Mouse (Mus musculus): ENCODE measurements around the gene Tspyl3. TPM values are rescaled to one million over a fixed set of nuclear protein-coding genes. Genes with fewer than 3 reads are reported as not detected.

Tspyl3 gene
- total and polyA plus RNA-seq, 3 experiments, result 4.3 to 47.3 (median 9.8) TPM

GRCm38 (mm10) chr2:153218516-153218915 is 6.7 kb downstream of the Tspyl3 start:
- H3K79me2 ChIP-seq (ENCODE audit: control insufficient read depth, insufficient read depth, low read length, poor library complexity), result no peaks in the 10 kb centered on the region
- TF ChIP-seq RCOR1 (IDR thresholded peaks at IDR 0.05; ENCODE audit: low read depth, low read length) (0 out of 2 replicates have a peak, but pooled peaks have one; percentile 55), ETS1 (IDR thresholded peaks at IDR 0.05; ENCODE audit: low read depth, low read length) (no peak), E2F4 (IDR thresholded peaks at IDR 0.05; ENCODE audit: borderline replicate concordance, low read depth, low read length) (no peak)

GRCm38 (mm10) chr2:153217826-153218340 is 7.4 kb downstream of the Tspyl3 start:
- peaks cover 12 to 44% of the 10 kb centered on the region in 2 experiments for H3K4me1 ChIP-seq (ENCODE audit: control insufficient read depth in 1 of 2, insufficient read depth in 2 of 2, low read length in 2 of 2)
- no peak overlapping the region for H3K27ac ChIP-seq (ENCODE audit: control insufficient read depth, low read depth, low read length)

More at GRCm38 (mm10) chr2:153218516-153218915, 6.7 kb downstream of the Tspyl3 start:
- Histone ChIP-seq H3K4me1 (ENCODE audit: control insufficient read depth in 1 of 2, insufficient read depth in 2 of 2, low read length in 2 of 2) (peaks cover 12 to 45% of the 10 kb centered on the region in 2 experiments), H3K27ac (ENCODE audit: control insufficient read depth, low read depth, low read length) (no peak overlapping the region), H3K9ac (ENCODE audit: control insufficient read depth, low read depth, low read length, poor library complexity, severe bottlenecking) (no peak overlapping the region), H3K4me3 (ENCODE audit: control insufficient read depth in 1 of 2, insufficient read depth in 1 of 2, low read depth in 2 of 2, low read length in 2 of 2) (no peak overlapping the region), H3K27me3 (ENCODE audit: control insufficient read depth in 1 of 2, insufficient read depth in 2 of 2, low read length in 2 of 2) (no peaks in the 10 kb centered on the region), H3K9me3 (replicated peaks; ENCODE audit: insufficient read depth, low read length) (no peaks in the 10 kb centered on the region), H3K36me3 (ENCODE audit: control insufficient read depth in 1 of 2, insufficient read depth in 2 of 2, low read length in 2 of 2) (peaks cover 0 to 33% of the 10 kb centered on the region in 2 experiments; a peak in 2 of 4 replicates)
- no peak for DNase-seq (ENCODE audit: low read depth, low spot score)

GRCm38 (mm10) chr2:153215421-153215820 is 9.8 kb downstream of the Tspyl3 start:
- TF ChIP-seq MXI1 (IDR thresholded peaks at IDR 0.05; ENCODE audit: low read depth, low read length) (no peak), GATA1 (IDR thresholded peaks at IDR 0.05; ENCODE audit: low read depth, low read length) (0 out of 2 replicates have a peak, but pooled peaks have one; percentile 2)
- Histone ChIP-seq H3K9me3 (replicated peaks; ENCODE audit: insufficient read depth, low read length) (no peaks in the 10 kb centered on the region), H3K9ac (ENCODE audit: control insufficient read depth, low read depth, low read length, poor library complexity, severe bottlenecking) (peak overlapping the region; percentile 27), H3K36me3 (ENCODE audit: control insufficient read depth in 1 of 2, insufficient read depth in 2 of 2, low read length in 2 of 2) (peaks cover 0 to 15% of the 10 kb centered on the region in 2 experiments; a peak in 2 of 4 replicates), H3K4me1 (ENCODE audit: control insufficient read depth in 1 of 2, insufficient read depth in 2 of 2, low read length in 2 of 2) (peaks cover 4 to 24% of the 10 kb centered on the region in 2 experiments), H3K27ac (ENCODE audit: control insufficient read depth, low read depth, low read length) (peak overlapping the region; percentile 72), H3K27me3 (ENCODE audit: control insufficient read depth in 1 of 2, insufficient read depth in 2 of 2, low read length in 2 of 2) (no peaks in the 10 kb centered on the region), H3K79me2 (ENCODE audit: control insufficient read depth, insufficient read depth, low read length, poor library complexity) (no peaks in the 10 kb centered on the region), H3K4me3 (ENCODE audit: control insufficient read depth in 1 of 2, insufficient read depth in 1 of 2, low read depth in 2 of 2, low read length in 2 of 2) (no peak overlapping the region)
- no peak for DNase-seq (ENCODE audit: low read depth, low spot score)

More at GRCm38 (mm10) chr2:153217826-153218340, 7.4 kb downstream of the Tspyl3 start:
- TF ChIP-seq SIN3A (IDR thresholded peaks at IDR 0.05; ENCODE audit: low read length), result no peak
- TF ChIP-seq ZKSCAN1 (IDR thresholded peaks at IDR 0.05; ENCODE audit: low read depth, low read length), result no peak
- TF ChIP-seq TCF12 (IDR thresholded peaks at IDR 0.05; ENCODE audit: low read depth, low read length), result no peak
- TF ChIP-seq KAT2A (conservative IDR thresholded peaks at IDR 0.05; ENCODE audit: low read depth, low read length), result no peak
- TF ChIP-seq CHD1 (IDR thresholded peaks at IDR 0.05; ENCODE audit: low read depth, low read length), result no peak
- no peak for TF ChIP-seq TBP (IDR thresholded peaks at IDR 0.05; ENCODE audit: low read depth, low read length)
- no peak for TF ChIP-seq USF1 (IDR thresholded peaks at IDR 0.05; ENCODE audit: low read depth, low read length)
- TF ChIP-seq BHLHE40 (IDR thresholded peaks at IDR 0.05; ENCODE audit: borderline replicate concordance, low read depth, low read length), result no peak
- no peak for TF ChIP-seq GATA1 (IDR thresholded peaks at IDR 0.05; ENCODE audit: low read depth, low read length)
- DNase-seq (ENCODE audit: low read depth, low spot score), result no peak
- no peaks in the 10 kb centered on the region for H3K79me2 ChIP-seq (ENCODE audit: control insufficient read depth, insufficient read depth, low read length, poor library complexity)
- no peak overlapping the region for H3K9ac ChIP-seq (ENCODE audit: control insufficient read depth, low read depth, low read length, poor library complexity, severe bottlenecking)
- H3K4me3 ChIP-seq (ENCODE audit: control insufficient read depth in 1 of 2, insufficient read depth in 1 of 2, low read depth in 2 of 2, low read length in 2 of 2), result no peak overlapping the region
- H3K27me3 ChIP-seq (ENCODE audit: control insufficient read depth in 1 of 2, insufficient read depth in 2 of 2, low read length in 2 of 2), result no peaks in the 10 kb centered on the region
- no peaks in the 10 kb centered on the region for H3K9me3 ChIP-seq (replicated peaks; ENCODE audit: insufficient read depth, low read length)
- peaks cover 0 to 33% of the 10 kb centered on the region in 2 experiments; a peak in 2 of 4 replicates for H3K36me3 ChIP-seq (ENCODE audit: control insufficient read depth in 1 of 2, insufficient read depth in 2 of 2, low read length in 2 of 2)
